Mouse (Mus musculus) ovary, postnatal 14 days (tissue): ENCODE measurements at regions not wholly inside any gene's neighbourhood (a gene's known extent, or its start where the extent isn't known, plus 50 kb on each side); places are given as distances from the start of the nearest gene placed in this dataset.
"Not testable (repeated sequence)": the region's sequence is repeated elsewhere in the genome, so short reads cannot be mapped to it uniquely, and the experiment has no call there.

Source experiments
- DNase-seq: peaks from one replicate; pipeline ENCODE4 v3.0.0; 2022; ENCODE audit warnings: low spot score

- DNase-seq = no peak
Measured at GRCm38 (mm10) chr14:102794898-102795297, 187.5 kb downstream of the Kctd12 start.

GRCm38 (mm10) chr14:102793753-102794152 is 188.7 kb downstream of the Kctd12 start:
- no peak for DNase-seq

DNA sequence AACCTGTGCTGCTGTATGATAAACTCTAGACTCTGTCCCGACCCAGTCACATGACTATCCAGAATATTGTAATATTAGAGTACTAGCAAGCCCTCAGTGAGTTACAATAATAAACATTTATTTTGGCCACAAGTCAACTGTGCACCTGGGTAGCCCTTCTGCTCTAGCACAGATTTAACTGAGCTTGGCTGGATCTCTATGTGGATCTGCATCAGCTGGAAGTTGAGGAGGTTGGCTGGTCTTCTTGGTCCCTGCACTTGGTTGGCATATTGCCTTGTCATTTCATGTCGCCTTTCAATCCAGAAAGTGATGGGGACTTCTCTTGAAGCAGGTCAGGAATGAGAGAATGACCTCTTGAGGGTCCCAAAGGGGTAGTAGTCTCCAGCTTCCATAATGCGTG is 191.5 kb downstream of the Kctd12 start:
- DNase-seq = no peak

GRCm38 (mm10) chr14:102782227-102782626 is 200.2 kb downstream of the Kctd12 start:
- DNase-seq = no peak

GRCm38 (mm10) chr14:102769716-102770115 is 212.7 kb downstream of the Kctd12 start:
- DNase-seq = peak; percentile 28

- DNase-seq = no peak
Measured at GRCm38 (mm10) chr14:102748687-102749086, 233.8 kb downstream of the Kctd12 start.

GRCm38 (mm10) chr14:102742331-102742730 is 240.1 kb downstream of the Kctd12 start:
- DNase-seq = no peak

DNA sequence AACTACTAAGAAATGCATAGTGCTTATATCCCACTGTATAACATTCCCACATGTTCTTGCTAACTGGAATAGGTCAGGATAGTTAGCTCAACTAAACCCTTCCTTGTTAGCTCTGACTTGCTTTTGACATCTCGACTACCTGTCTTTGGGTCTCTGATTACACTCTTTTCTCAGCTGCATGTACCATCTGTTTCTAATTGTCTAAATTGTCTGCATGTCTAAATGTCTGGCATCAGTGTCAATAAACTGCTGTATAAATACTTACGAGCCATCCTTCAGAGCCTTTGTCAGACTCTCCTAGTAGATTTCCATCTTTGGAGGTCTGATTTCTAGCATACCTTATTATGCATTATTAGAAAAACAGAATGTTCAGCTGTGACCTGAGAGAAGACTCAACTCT is 245.8 kb downstream of the Kctd12 start:
- no peak for DNase-seq

DNA sequence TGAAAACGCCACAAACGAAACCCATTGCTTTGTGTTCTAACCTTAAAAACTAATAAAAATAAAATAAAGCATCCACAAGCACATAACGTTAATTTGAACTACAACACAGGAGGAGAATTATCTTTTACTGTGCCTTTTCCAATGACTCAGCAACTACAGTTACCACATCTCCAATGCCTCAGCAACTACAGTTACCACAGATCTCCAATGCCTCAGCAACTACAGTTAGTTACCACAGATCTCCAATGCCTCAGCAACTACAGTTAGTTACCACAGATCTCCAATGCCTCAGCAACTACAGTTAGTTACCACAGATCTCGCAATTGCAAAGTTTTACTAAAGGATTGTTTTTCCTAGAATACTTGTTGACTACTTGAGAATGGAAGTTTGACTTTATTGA is 248.7 kb downstream of the Kctd12 start:
- DNase-seq = not testable (repeated sequence)

DNA sequence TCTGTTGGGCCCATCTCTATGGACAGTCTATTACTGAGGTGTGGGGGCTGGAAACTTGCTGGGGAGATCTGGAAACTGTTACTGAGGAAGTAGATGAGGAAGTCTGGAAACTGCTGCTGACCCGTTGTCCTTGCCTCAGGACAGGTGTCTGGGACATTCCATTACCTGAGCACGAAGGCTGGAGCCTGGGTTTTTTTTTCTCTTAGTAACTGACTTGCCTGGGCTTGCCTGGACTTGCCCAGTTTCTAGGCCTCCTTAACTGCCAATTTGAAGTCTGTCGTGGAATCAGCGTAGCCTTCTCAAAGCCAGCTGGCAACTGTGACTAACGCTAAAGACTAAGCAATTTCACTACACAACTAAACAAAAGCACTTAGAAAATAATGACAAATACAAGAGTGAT is 250.7 kb downstream of the Kctd12 start:
- no peak for DNase-seq

DNA sequence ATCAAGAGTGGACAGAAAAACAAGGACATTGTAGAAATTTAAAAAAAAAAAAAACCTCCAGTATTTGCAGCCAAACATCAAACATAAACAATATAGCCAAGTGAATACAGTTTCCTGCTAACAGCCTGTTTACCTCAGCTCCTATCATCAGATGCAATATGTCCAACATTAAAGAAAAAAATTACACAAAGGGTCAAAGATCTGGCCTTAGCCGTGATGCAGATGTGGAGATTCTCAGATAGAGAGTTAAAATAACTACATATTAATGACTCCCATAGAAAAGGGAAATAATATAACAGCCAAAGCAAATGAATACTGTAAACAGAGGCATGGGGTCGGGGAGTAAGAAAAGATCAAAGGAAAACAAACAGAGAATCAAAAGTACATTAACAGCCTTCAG is 259.8 kb downstream of the Kctd12 start:
- DNase-seq = no peak

GRCm38 (mm10) chr14:102718558-102718957 is 263.9 kb downstream of the Kctd12 start:
- no peak for DNase-seq

DNA sequence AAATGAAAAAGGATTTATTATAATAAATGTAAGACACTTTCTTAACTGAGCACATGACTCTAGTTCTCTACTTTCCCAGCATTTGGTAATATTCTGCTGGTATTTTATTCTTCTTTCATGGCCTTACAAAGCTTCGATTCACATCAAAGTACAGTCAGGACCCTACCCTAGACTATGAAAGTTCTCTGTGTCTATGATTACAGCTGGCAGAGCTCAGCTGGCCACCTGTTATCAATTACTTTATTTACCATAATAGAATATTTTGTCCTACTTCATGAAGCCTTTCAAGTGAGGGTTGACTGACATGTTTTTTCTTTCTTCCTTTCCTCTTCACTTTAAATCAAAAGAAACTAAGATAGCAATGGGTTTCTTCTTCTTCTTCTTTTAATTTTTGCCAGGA is 269.8 kb downstream of the Kctd12 start:
- no peak for DNase-seq

DNA sequence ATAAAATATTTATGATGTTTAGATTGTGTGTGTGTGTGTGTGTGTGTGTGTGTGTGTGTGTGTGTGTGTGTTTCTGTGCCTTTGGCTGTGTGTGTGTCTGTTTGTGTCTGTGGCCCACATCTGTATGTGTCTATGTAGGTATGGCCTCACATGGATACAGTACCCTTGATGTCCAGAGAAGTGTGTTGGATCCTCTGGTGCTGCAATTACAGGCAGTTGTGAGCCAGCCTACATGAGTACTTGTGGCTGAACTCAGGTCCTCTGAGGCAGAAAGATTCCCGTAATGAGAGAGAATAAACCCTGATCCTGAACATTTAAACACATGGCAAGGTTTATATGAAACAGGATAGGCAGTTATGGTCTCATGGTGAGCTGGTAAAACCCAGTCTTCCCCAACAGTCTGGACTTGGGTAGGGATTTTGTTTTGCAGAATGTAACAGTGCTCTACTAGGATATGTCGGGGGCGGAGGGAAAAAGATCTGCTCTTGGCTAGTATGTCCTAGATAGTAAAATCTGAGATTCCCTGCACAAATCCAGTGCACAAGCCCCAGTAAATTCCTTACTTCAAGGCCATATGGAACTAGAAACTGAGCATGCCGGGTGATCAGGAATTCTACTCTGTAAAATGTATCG is 275.6 kb downstream of the Kctd12 start:
- no peak for DNase-seq

DNA sequence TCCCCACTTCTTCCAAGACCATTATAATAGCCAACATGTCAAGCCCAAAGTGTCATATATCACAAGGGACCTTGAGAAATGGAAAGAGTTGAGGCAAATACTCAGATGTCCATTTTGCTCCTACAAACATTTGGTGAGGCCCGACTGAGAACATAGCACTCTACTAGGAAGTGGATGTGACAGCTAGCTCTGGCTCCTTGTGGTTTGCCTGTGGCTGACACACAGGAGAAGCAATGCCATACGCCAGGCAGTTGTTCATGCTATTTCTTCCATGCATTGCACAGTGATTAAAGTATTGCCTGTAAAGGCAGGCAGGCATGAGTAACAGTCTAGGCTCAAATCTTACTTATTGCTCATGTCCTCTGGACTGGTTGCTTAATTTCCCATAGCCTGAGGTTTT is 281.3 kb downstream of the Kctd12 start:
- no peak for DNase-seq

DNA sequence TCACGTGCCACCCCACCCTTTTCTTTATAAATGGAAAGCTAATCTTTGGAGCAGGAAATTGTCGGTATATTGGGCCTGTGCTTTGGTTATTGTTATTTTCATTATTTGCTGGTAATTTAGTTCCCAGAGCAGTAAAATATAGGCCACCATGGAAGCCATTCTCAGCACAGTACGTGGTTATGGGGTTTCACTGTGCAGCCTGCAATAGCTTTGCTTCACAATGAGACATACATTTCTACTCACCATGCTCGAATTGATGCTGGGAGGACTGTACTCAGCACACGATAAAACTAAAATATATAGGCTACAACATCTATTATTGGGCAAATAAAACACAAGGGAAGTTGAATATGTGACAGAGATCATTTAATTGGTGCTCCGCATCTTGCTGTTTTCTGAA is 282.0 kb downstream of the Kctd12 start:
- no peak for DNase-seq

DNA sequence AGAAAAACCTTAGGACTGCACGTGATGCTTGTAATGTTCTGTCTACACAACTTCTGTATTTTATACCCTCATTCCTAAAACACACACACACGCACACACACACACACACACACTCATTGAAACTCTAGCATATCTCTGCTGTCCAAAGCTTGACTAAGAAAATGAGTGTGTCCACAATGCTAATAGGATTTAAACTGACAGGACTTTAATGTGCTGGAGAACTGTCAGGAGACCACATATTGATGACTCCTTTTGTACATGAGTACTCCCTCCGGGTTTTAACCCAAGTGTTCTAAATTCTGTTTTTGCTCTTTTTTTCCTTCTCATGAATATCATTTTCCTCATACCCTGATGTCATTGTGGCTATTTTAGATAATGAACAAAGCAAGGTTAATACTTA is 283.4 kb downstream of the Kctd12 start:
- DNase-seq = no peak

- no peak for DNase-seq
Measured at GRCm38 (mm10) chr14:102686791-102687190, 295.6 kb downstream of the Kctd12 start.

GRCm38 (mm10) chr14:102676582-102676981 is 305.9 kb downstream of the Kctd12 start:
- DNase-seq = no peak

DNA sequence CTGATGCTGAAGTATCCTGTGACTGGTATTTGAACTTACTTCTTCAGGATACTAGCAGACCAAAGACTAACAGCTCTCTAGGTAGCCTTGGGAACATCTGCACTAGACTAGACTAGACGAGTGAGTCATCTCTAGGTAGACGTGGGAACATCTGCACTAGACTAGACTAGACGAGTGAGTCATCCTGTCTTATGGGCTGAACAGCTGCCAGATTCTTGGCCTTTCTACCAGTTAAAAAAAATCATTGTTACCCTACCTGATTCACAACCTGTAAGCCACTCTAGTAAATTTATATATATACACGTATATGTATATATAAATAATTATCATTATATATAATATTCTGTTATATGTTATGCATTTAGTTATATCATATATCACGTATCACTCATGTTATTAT is 307.8 kb downstream of the Kctd12 start:
- DNase-seq = no peak

- DNase-seq = no peak
Measured at GRCm38 (mm10) chr14:102673724-102674123, 308.7 kb downstream of the Kctd12 start.

DNA sequence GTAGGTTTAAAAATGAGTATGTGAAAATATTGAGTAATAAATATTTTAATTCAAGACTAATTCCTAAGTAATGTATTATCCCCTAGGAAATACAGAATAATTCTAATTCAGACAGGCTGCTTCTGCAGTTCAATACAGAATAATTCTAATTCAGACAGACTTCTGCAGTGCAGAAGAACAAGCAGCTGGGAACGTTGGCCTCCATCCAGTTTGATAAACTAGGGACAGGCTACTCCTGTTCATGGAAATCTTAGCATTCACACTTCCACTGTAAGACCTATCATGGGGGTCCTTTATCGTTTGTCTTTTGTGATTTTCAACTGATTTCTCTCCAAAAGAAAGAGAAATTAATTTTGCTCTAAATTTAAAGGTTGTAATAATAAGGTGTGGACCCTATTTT is 319.2 kb downstream of the Kctd12 start:
- DNase-seq = no peak

DNA sequence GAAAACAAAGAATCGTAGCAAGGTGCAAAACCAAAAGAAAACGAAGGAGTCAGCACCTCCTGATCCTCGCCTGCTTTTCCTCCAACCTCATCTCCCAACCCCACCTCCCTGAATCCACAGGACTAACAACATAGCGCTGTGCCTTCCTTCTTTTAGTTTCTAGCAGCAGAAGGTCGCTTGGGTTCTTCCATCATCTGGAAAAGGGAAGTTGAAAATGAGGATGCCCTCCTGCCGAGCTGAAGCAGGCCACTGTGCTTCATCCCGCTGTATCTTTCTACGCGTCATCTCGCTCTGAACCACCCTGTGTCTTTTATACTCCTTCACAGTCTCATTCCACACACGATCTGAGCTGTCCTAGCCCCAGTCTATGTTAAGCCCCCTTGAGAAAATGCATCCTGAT is 322.1 kb downstream of the Kctd12 start:
- DNase-seq = no peak

DNA sequence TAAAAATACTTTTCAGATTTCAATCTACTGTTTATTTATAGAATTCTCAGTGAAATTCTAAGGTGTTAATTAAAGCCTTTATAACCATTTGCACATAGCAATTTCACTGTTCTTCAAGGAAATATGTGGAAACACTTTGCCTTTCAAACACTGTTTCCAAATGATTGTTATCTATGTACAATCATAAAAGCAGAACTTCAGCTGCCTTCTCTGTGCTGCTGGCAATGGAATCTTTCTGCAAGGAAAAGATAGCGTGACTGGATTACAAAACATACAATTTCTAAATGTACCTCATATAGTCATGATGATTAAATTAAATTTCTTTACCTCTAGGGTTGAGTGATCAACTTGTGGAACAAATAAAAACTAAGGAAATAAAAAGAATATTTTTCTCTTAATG is 326.2 kb downstream of the Kctd12 start:
- DNase-seq = no peak

GRCm38 (mm10) chr14:102629601-102630000 is 352.8 kb downstream of the Kctd12 start:
- no peak for DNase-seq
